Mouse (Mus musculus) B cell, adult 62 days (primary cell): ENCODE measurements around the gene Srpk3. TPM values are rescaled to one million over a fixed set of nuclear protein-coding genes. Genes with fewer than 3 reads are reported as not detected.

ENCODE experiments used
- total RNA-seq: library from RNA; stranded (reverse); gene quantifications from 4 replicates; pipeline ENCODE4 v1.2.4, GENCODE M21; 2023

Gene Srpk3
- 162 to 174 TPM (median 166 TPM) in 4 replicates for total RNA-seq

DNA sequence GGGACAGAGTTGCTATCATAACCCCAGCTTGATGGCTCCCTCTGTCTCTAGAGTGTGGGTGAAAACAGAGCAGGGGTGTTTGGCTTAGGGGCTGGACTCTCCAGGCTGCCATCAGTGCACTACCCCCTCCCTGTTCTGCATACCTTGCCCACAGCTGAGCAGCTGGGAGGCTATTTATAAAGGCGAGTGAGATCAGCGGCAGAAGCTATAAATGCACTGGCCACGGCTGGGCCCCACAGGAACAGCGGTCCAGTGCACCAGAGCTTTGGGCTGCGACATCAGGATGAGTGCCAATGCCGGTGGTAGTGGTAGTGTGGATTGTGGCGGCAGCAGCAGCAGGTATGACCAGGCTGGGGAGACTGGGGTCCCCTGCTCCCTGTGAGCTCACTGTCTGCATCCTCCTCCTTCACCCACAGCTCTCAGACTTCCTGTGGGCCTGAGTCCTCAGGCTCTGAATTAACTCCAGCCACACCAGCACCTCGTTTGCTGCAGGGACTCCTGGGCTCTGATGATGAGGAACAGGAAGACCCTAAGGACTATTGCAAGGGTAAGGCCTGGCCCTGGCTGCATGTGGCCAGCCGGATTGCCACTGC is at the start of gene Srpk3:
Gene Srpk3 (plus strand): TSS at position 238 of the 593 bp plus-strand sequence.

DNA sequence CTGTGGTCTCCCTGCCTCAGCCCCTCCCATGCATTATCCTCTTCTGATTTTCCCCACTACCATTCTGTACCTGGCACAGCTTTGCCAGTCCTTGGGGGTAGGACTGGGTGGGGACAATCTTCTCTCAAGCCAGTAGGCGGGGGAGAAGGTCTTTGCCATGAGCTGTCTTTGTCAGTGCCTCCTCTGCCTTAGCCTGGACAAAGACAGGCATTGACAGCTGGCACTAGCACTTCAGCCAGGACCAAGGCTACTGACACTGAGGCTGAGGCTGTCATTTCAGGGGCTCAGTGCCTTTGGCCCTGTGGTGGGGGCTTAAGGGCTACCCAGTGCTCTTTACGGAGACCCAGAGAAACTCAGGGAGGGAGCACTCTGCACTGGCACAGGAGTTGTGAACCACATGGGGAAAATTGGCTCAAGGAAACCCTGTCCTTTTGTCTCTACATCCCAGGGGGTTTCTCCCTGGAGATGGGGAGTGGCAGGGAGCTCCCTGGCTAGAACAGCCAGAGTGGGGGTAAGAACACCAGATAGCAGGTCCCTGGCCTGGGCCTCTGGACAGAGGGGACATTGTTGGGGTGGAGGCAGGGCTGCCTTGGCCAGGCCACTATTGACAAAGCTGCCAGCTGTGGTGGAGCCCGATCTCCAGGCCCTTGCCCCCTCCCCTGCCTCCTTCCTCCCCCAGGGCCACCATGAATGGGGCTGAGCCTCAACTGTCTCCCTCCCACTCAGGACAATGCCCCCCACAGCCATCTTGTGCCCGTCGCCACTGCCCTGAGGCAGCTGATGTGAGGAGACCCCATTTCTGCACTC is 17.7 kb upstream of the Srpk3 start, which contains the start of gene Plxnb3:
Gene Plxnb3 (plus strand): TSS at position 757 of the 807 bp plus-strand sequence.

DNA sequence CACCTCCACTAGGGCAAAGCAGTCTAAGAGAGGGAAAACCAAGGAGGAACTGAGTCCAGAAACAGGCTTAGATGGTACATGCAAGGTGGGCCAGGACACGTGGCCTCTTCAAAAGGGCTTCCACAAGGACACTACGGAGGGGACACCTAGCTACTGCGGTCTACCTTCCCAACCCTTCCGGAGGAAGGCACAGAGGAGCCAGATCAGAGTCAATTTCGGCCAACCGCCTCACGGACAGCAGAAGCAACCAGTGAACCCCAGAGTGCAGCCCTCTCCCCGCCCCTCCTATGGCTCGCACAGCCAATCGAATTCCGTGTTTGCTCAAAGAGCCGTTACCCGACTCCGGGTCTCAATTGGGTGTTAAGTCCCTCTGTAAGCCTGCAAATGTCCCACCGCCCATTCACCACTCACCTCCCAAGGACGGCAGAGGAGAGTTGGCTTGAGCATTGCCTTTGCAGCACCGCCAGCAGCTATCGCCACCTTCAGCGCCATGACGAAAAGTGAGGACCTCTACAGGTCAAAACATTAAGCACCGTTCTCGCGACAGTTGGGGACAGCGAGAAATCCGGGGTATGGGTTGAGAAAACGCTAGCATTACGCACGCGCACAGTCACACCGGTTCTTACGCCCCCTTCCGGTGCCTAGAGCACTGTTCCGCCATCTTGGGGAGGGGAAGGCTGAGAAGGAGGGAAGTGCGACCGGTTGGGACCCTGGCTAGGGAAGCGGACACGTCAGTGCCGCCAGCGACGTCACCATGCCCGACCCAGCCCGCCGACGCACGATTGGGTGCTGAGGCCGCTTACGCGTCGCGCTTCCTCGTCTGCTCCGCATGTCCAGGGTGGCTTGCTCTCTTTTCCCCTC is 12.4 kb downstream of the Srpk3 start, which contains the start of the genes Idh3g and Ssr4:
Gene Idh3g (minus strand): TSS at position 534 of the 861 bp plus-strand sequence.
Gene Ssr4 (plus strand): TSS at position 665 of the 861 bp plus-strand sequence.

DNA sequence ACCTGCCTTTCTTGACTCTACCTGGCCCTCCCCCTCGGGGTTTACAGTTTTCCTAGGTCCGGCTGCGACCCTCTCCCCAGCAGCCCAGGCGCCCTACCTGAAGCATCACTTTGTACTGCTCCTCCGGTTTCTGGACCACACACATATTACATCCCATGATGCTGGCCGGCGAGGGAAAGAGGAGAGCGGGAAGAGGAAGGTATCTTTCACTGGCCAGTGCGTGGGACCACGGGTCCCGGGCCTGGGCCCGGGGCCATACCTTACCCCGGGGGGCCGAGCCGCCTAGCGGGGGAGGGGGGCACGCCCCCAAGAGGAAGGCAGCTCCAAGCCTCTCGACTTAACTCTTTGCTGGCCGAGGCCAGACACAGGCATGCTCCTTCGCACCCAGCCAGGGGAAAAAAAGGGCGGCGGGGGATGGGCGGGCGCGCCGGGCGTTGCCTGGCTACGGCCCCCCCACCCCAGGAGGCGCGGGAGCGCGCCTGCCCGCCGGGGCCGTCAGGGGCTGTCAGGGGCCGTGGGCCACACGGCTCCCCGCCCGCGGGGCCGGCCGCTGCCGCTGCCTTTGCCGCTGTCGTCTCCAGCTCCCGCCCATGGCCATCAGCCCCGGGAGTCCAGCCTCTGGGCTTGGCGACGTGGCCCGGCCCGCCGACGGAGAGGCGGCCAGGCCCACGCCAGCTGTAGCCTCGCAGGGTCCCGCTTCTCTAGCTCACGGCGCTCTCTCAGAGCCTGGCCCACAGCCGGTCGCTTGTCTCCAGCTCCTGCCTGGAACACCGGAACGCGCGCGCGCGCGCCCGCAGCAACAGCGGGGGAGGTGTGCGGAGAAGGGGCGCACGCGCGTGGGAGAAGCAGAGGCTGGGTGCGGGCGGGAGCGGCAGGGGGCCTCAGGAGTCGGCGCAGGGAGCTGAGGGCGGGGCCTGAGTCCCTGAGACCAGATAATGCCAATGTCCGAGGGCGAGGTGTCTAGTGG is 50.3 kb downstream of the Srpk3 start, which contains the start of gene Pdzd4:
Gene Pdzd4 (minus strand): TSS at position 785 of the 967 bp plus-strand sequence.

Other genes with a start within 250 kb of the Srpk3 start
- gene Dusp9, start 135.0 kb upstream of the Srpk3 start, total RNA-seq = not detected in 4 replicates
- gene Pnck, start 114.3 kb upstream of the Srpk3 start, total RNA-seq = 1.1 TPM in 1 of 4 replicates, not detected in the others
- gene Slc6a8, start 101.3 kb upstream of the Srpk3 start, total RNA-seq = 0.64 to 1.6 TPM in 2 of 4 replicates, not detected in the others
- 127 to 144 TPM (median 136 TPM) in 4 replicates for gene Bcap31, start 58.2 kb upstream of the Srpk3 start, total RNA-seq
- 67.1 to 75.5 TPM (median 69.5 TPM) in 4 replicates for gene Abcd1, start 57.8 kb upstream of the Srpk3 start, total RNA-seq
- 0.09 TPM in 1 of 4 replicates, not detected in the others for gene Plxnb3, start 17.3 kb upstream of the Srpk3 start, total RNA-seq
- 144 to 159 TPM (median 154 TPM) in 4 replicates for gene Idh3g, start 12.5 kb downstream of the Srpk3 start, total RNA-seq
- 126 to 139 TPM (median 134 TPM) in 4 replicates for gene Ssr4, start 12.6 kb downstream of the Srpk3 start, total RNA-seq
- 0.52 to 1.3 TPM (median 0.90 TPM) in 4 replicates for gene Pdzd4, start 50.6 kb downstream of the Srpk3 start, total RNA-seq
- gene Avpr2, start 117.7 kb downstream of the Srpk3 start, total RNA-seq = 0.21 TPM in 1 of 4 replicates, not detected in the others
- 16.2 to 21.5 TPM (median 17.9 TPM) in 4 replicates for gene L1cam, start 121.7 kb downstream of the Srpk3 start, total RNA-seq
- gene Arhgap4, start 147.5 kb downstream of the Srpk3 start, total RNA-seq = 327 to 363 TPM (median 346 TPM) in 4 replicates
- gene Naa10, start 147.5 kb downstream of the Srpk3 start, total RNA-seq = 47.6 to 57.0 TPM (median 52.9 TPM) in 4 replicates
- gene Renbp, start 156.4 kb downstream of the Srpk3 start, total RNA-seq = 36.1 to 45.6 TPM (median 43.1 TPM) in 4 replicates
- 107 to 120 TPM (median 111 TPM) in 4 replicates for gene Hcfc1, start 192.0 kb downstream of the Srpk3 start, total RNA-seq
- 179 to 208 TPM (median 199 TPM) in 4 replicates for gene Irak1, start 249.5 kb downstream of the Srpk3 start, total RNA-seq